Mouse (Mus musculus) neural tube, embryonic 12.5 days (tissue): Measurements from ENCODE around the gene Cd9. TPM values are rescaled to one million over a fixed set of nuclear protein-coding genes. Genes with fewer than 3 reads are reported as not detected.
"Not testable (repeated sequence)": the region's sequence is repeated elsewhere in the genome, so short reads cannot be mapped to it uniquely, and the experiment has no call there.

ENCODE experiments used
- ATAC-seq: fragments of 200-750 bp; cut with Nextera tagmentation; 2 replicates; pipeline ENCODE4 v1.8.0; 2017; ENCODE audit warnings: low read depth, mild to moderate bottlenecking, moderate TSS enrichment, moderate library complexity; ENCODE audit not compliant: low FRiP score
- H3K27ac ChIP-seq: fragments of 300-500 bp; sonication (generic); 2 replicates; pipeline ENCODE4 v1.5.1; 2016
- H3K27me3 ChIP-seq: fragments of 300-500 bp; sonication (generic); replicated peaks from 2 replicates; pipeline ENCODE4 v1.6.1; 2016; ENCODE audit warnings: mild to moderate bottlenecking
- H3K36me3 ChIP-seq: fragments of 300-500 bp; sonication (generic); 2 replicates; pipeline ENCODE4 v1.6.1; 2016; ENCODE audit warnings: mild to moderate bottlenecking
- H3K4me1 ChIP-seq: fragments of 300-500 bp; sonication (generic); 2 replicates; pipeline ENCODE4 v1.6.1; 2016
- H3K4me2 ChIP-seq: fragments of 300-500 bp; sonication (generic); replicated peaks from 2 replicates; pipeline ENCODE4 v1.6.1; 2016; ENCODE audit warnings: mild to moderate bottlenecking
- H3K4me3 ChIP-seq: fragments of 300-500 bp; sonication (generic); 2 replicates; pipeline ENCODE4 v1.5.1; 2016
- H3K9ac ChIP-seq: fragments of 300-500 bp; sonication (generic); 2 replicates; pipeline ENCODE4 v1.6.1; 2016; ENCODE audit warnings: mild to moderate bottlenecking
- H3K9me3 ChIP-seq: fragments of 300-500 bp; sonication (generic); 2 replicates; pipeline ENCODE4 v1.6.1; 2016; ENCODE audit warnings: mild to moderate bottlenecking
- WGBS: fragments of 180-500 bp; shearing (Covaris S2); methylation state at CpG from one replicate; pipeline ENCODE4 v1.1.7; 2016; 5-methylcytosine and 5-hydroxymethylcytosine counted together
- polyA plus RNA-seq: library from polyadenylated mRNA; unstranded; fragments of >200 nt; fragmentation: Nextera tagmentation; extraction: Ambion mirVana; gene quantifications from 2 replicates; pipeline ENCODE4 v1.2.1, GENCODE M21; 2016

Cd9 gene
- polyA plus RNA-seq, 1 experiment from 2014 or later = 51.1 TPM

DNA sequence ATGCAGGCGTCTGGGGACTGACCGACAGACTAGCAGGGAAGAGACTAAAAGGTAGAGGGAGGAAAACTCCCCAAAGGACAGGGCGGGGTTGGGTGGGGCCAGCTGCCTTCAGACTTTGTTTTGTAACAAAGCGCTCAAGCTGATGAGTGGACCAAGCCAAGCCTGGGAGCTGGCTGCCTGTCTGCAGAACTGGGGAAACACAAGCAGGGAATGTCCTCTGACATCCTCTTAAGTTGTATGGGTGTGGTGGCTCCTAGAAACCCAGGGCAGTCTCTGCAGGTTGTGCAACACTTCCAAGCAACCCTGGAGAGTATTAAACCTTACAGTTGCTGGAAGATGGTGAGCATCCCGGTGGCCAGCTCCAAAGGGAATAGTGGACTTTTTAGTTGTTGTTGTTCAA is 1.4 kb downstream of the Cd9 start:
- Histone ChIP-seq H3K9me3 (no peaks in the 10 kb centered on the region), H3K4me3 (peak overlapping the region; percentile 55; the same call in 1 of the 2 replicates), H3K27me3 (peaks cover 18% of the 10 kb centered on the region), H3K36me3 (no peaks in the 10 kb centered on the region), H3K27ac (no peak overlapping the region), H3K9ac (no peak overlapping the region), H3K4me1 (peaks cover 12% of the 10 kb centered on the region), H3K4me2 (peak overlapping the region; percentile 92)
- no peak for ATAC-seq
- 40% methylated on average over 5 of the region's 5 CpGs for WGBS

DNA sequence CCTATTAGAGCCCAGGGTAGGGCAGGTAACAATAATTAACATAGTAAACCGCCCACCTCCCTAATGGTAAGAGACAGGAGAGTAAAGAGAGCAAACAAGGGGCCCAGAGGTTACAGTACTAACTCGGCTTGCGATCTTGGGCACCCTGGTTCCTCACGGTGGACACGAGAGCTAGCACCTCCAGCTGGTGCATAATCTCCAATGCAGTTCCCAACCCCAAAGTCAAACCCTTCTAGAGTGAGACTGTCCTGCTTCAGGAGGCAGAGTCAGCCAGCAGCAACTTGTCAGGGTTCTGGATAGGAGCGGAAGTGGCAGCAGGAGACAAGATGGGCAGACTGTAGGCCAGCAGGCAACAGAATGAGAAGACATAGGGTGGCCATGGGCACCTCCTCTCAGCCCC is 1.9 kb downstream of the Cd9 start:
- Histone ChIP-seq H3K9me3 (no peaks in the 10 kb centered on the region), H3K4me2 (peak overlapping the region; percentile 92; the same call in 1 of the 2 replicates), H3K27me3 (peaks cover 18% of the 10 kb centered on the region), H3K36me3 (no peaks in the 10 kb centered on the region), H3K4me3 (no peak overlapping the region), H3K9ac (no peak overlapping the region), H3K27ac (no peak overlapping the region), H3K4me1 (peaks cover 12% of the 10 kb centered on the region)
- no peak for ATAC-seq
- WGBS = 78% methylated on average over 6 of the region's 6 CpGs

GRCm38 (mm10) chr6:125492033-125492432 is 2.6 kb downstream of the Cd9 start:
- 53% methylated on average over 9 of the region's 9 CpGs for WGBS
- peaks cover 18% of the 10 kb centered on the region for H3K27me3 ChIP-seq
- H3K27ac ChIP-seq = no peak overlapping the region
- no peak for ATAC-seq
- no peak overlapping the region for H3K9ac ChIP-seq
- peaks cover 12% of the 10 kb centered on the region for H3K4me1 ChIP-seq
- no peak overlapping the region for H3K4me3 ChIP-seq
- H3K9me3 ChIP-seq = no peaks in the 10 kb centered on the region
- H3K36me3 ChIP-seq = no peaks in the 10 kb centered on the region
- no peak overlapping the region for H3K4me2 ChIP-seq

DNA sequence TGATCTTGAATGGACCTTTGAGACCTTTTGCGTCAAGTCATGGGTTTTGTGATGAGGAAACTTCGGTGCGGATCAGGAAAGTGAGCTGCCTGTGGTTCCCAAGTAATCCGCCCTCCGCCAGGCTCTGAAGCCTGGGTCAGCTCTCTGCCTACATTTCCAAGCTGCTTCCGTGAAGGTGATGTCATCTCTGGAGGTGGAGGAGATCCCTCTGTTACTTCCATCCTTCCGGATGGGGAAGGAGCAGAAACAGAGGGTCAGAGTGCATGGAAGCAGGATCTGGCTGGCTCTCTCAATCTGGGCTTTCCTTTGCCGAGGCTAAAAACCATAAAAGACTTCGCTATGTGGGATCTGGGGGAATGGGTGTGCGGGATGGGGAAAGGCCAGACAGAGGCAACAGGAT is 3.2 kb downstream of the Cd9 start:
- Histone ChIP-seq H3K4me1 (peaks cover 12% of the 10 kb centered on the region), H3K4me3 (no peak overlapping the region), H3K36me3 (no peaks in the 10 kb centered on the region), H3K9ac (no peak overlapping the region), H3K4me2 (no peak overlapping the region), H3K27me3 (peaks cover 18% of the 10 kb centered on the region), H3K27ac (no peak overlapping the region), H3K9me3 (no peaks in the 10 kb centered on the region)
- ATAC-seq = no peak
- WGBS = 80% methylated on average over 10 of the region's 10 CpGs

DNA sequence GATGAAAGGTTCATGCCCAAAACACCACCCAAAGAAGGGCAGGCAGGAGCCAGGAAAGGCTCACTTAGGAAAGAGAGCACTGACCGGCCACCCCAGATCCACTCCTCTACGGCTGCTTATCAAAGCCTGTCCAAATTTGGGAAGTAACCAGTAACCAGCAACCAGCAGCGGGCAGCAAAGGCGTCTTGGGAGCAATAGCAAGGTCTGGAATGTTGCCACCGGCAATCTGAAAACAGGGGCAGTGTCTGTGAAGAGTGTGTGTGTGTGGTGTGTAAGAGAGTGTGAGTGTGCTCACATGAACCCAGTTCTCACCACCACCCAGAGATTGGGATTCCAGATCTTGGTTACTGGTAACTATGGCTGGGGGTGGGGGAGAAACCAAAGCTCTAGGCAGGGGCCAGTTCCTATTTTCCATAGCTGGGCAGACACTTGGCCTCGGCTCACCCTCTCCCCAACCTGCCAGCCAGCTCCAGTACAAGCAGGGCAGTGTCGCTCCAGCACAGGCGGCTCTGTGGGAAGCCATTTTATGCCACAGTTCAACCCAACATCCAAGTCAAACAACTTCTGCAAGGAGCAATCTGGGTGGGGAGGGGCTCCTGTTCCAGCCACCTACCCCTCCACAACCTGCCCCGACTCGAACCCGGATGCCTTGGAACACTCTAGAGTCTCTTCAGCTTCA is 4.6 kb downstream of the Cd9 start:
- H3K27ac ChIP-seq = no peak overlapping the region

GRCm38 (mm10) chr6:125485589-125485988 is 9.0 kb downstream of the Cd9 start:
- 28% methylated on average over 4 of the region's 4 CpGs for WGBS
- Histone ChIP-seq H3K4me1 (0 out of 2 replicates have a peak, but pooled peaks cover 9% of the 10 kb centered on the region), H3K9ac (no peak overlapping the region), H3K4me2 (no peak overlapping the region), H3K9me3 (no peaks in the 10 kb centered on the region), H3K4me3 (no peak overlapping the region), H3K27me3 (no peaks in the 10 kb centered on the region), H3K36me3 (no peaks in the 10 kb centered on the region), H3K27ac (no peak overlapping the region)
- no peak for ATAC-seq

More for the DNA sequence above, 4.6 kb downstream of the Cd9 start:
- 81% methylated on average over 11 of the region's 11 CpGs for WGBS
- ATAC-seq = no peak
- H3K4me2 ChIP-seq = no peak overlapping the region
- H3K36me3 ChIP-seq = no peaks in the 10 kb centered on the region
- H3K4me1 ChIP-seq = peaks cover 12% of the 10 kb centered on the region
- H3K4me3 ChIP-seq = no peak overlapping the region
- H3K9ac ChIP-seq = no peak overlapping the region
- no peaks in the 10 kb centered on the region for H3K9me3 ChIP-seq
- H3K27me3 ChIP-seq = peaks cover 14% of the 10 kb centered on the region

DNA sequence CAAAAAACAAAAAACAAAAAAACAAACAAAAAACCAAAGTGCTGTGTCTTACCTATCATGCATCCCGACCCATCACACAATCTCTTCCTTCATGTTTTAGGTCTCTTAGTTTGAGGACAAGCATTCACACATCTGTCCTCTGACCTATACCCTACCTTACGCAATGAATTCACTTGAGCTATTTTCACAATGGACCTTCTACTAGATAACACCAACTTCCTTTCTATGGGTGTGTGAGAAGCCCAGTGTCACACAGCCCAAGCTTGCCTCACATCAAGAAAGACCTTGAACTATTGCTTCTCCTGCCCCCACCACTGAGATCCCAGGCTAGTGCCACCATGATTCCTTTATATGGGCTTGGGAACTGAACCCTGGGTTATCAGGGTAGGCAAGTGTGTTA is 9.9 kb downstream of the Cd9 start:
- no peak for ATAC-seq
- no peaks in the 10 kb centered on the region for H3K9me3 ChIP-seq
- 0 out of 2 replicates have a peak, but pooled peaks cover 11% of the 10 kb centered on the region for H3K4me1 ChIP-seq
- no peaks in the 10 kb centered on the region for H3K27me3 ChIP-seq
- H3K9ac ChIP-seq = no peak overlapping the region
- H3K4me3 ChIP-seq = no peak overlapping the region
- no peak overlapping the region for H3K27ac ChIP-seq
- no peaks in the 10 kb centered on the region for H3K36me3 ChIP-seq
- 95% methylated on average over 2 of the region's 2 CpGs for WGBS
- H3K4me2 ChIP-seq = no peak overlapping the region

GRCm38 (mm10) chr6:125484313-125484660 is 10.3 kb downstream of the Cd9 start:
- not testable (repeated sequence) for ATAC-seq, H3K36me3 ChIP-seq, H3K9me3 ChIP-seq, H3K27me3 ChIP-seq, H3K4me2 ChIP-seq, H3K4me3 ChIP-seq, H3K27ac ChIP-seq, H3K9ac ChIP-seq
- 0 out of 2 replicates have a peak, but pooled peaks cover 11% of the 10 kb centered on the region for H3K4me1 ChIP-seq
- WGBS = 96% methylated on average over 10 of the region's 10 CpGs

DNA sequence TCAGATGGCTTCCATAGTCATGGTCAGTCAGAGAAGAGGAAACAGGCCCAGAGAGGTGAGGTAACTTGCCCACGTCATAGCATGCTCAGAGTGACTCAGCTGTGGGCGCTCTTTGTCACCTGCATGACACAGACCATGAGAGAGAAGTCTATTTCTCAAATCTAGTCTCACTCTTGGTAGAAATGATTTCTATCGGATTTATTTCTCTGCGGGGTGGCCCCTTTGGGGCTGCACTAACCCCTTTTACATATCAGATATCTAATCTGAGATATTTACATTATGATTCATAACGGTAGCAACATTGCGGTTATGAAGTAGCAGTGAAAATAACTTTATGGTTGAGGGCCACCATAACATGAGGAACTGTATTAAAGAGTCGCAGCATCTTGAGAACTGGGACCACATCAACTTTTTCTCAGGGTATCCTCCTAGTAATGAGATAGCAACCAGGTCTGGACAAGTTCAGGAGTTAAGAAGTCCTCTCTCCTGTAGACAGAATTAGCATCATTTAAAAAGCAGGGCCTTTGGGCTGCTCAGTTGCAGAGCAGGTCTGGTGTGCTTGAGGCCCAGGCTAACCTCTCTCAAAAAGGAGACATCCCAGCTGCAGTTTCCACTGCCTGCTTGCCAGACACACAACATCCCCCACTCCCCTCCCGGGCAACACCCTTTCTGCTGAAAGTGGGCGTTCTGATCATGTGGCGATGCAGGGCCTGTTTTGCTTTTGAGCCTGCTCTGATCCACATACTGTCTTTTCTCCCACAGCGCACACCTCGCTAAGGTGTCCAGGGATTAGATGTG is 10.9 kb downstream of the Cd9 start:
- no peak for ATAC-seq

GRCm38 (mm10) chr6:125482427-125482831 is 12.2 kb downstream of the Cd9 start:
- WGBS = 57% methylated on average over 5 of the region's 5 CpGs
- no peak for ATAC-seq
- no peak overlapping the region for H3K27ac ChIP-seq
- no peaks in the 10 kb centered on the region for H3K9me3 ChIP-seq
- no peaks in the 10 kb centered on the region for H3K36me3 ChIP-seq
- H3K4me1 ChIP-seq = 0 out of 2 replicates have a peak, but pooled peaks cover 12% of the 10 kb centered on the region
- H3K27me3 ChIP-seq = no peaks in the 10 kb centered on the region
- no peak overlapping the region for H3K4me2 ChIP-seq
- H3K9ac ChIP-seq = no peak overlapping the region
- no peak overlapping the region for H3K4me3 ChIP-seq

More for the DNA sequence above, 10.9 kb downstream of the Cd9 start:
- WGBS = 92% methylated on average over 12 of the region's 12 CpGs
- no peaks in the 10 kb centered on the region for H3K36me3 ChIP-seq
- H3K4me3 ChIP-seq = no peak overlapping the region
- H3K4me2 ChIP-seq = no peak overlapping the region
- H3K27ac ChIP-seq = no peak overlapping the region
- 0 out of 2 replicates have a peak, but pooled peaks cover 11% of the 10 kb centered on the region for H3K4me1 ChIP-seq
- no peaks in the 10 kb centered on the region for H3K27me3 ChIP-seq
- H3K9ac ChIP-seq = no peak overlapping the region
- no peaks in the 10 kb centered on the region for H3K9me3 ChIP-seq

DNA sequence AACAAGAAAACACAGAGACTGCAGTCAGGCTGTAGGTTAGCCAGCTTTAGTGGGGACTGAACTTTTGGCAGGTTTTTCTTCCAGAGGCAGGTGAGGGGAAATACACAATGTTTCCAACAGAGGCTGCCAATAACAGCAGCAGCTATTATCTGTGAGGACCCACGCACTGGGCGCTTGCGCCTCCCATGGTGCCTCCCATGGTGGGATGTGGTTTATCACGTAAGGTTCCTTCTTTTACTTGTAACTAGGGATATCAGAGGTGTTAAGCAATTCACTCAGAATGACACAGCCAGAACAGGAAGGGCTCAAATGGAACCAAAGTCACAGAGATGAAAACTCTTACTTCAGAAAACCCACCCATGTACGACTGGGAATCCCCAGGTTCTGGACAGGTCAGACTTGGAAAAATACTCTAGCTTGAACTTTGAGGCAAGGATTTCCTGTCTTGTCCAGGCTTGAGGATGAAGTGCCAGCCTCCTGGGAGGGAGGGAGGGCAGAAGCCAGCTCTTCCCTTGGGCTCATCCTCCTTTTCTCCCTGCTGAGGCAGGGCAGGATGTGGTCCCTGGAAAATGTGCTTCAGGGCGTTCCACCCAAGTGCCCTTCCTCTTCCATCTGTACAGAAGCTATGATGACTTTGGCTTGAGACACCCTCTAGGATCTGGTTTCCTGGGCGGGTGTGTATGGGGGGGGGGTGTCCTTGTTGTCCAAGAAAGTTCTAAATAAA is 12.8 kb downstream of the Cd9 start:
- Histone ChIP-seq H3K4me2 (no peak overlapping the region), H3K27me3 (no peaks in the 10 kb centered on the region), H3K4me1 (peaks cover 16% of the 10 kb centered on the region; the same call in 1 of the 2 replicates), H3K9me3 (no peaks in the 10 kb centered on the region), H3K36me3 (no peaks in the 10 kb centered on the region), H3K4me3 (no peak overlapping the region), H3K9ac (no peak overlapping the region), H3K27ac (no peak overlapping the region)
- no peak for ATAC-seq
- WGBS = 42% methylated on average over 7 of the region's 7 CpGs
